Mouse (Mus musculus) G1E (cell line): Measurements from ENCODE around the gene Pfn1.

Source experiments
- CTCF ChIP-seq: IDR thresholded peaks from 2 replicates; pipeline ENCODE4 v1.5.1; 2012; ENCODE audit warnings: low read depth, low read length, inconsistent platforms, mixed read lengths
- GATA1 ChIP-seq: IDR thresholded peaks from 2 replicates; pipeline ENCODE4 v1.6.1; 2012; ENCODE audit warnings: borderline replicate concordance, low read length, inconsistent platforms, mixed read lengths

DNA sequence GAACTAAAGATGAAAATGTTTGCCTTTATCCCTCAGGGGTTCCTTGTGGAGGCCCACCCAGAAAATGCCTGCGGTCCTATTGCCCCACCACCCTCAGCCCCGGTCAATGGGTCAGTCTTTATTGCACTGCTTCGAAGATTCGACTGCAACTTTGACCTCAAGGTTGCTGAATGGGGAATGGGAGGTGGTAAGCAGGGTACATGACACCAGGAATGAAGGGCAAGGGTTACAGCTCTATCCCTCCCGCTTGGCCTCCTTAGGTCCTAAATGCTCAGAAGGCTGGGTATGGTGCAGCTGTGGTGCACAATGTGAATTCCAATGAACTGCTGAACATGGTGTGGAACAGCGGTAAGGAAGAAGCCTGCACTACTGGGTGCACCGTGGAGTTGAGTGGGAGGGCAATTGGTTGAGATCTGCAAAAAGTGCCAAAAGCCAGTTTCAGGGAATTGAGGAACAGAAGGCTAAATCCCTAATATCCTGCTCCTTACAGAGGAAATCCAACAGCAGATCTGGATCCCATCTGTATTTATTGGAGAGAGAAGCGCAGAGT, 5.2 kb downstream of the Pfn1 start:
- TF ChIP-seq GATA1 (no peak), CTCF (no peak)
